21 mouse cellular contexts compared by ENCODE assay signal in the genomic region with DNA sequence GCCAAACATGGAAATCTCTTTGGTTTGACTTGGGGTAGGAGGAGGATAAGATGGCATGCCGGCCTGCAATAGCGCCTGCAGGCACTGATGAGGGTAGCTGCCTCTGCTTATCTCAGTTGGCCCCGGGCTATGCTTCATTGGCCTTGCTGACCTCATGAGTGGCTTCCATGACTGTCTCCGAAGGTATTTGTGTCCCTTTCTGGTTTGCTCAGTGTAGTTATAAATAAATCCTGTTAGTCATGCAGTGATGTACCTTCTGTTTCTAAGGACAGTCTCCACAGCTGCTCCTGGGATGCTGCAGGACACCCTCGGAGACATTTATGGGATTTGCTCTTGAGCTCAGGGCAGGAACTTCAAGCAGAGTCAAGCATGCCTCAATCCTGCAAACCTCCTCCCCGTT.
DNase-seq lines count a peak whose midpoint lies in the region; ATAC-seq lines count a peak whose summit lies in the region.
"Had no signal": no experiment of that assay in that cellular context is flagged by ENCODE, and none has a peak within 500 bp of the region (broad histone marks: within the 10 kb centered on the region; RNA-seq: fewer than 3 reads in every experiment).

No protein-coding gene starts in this region.

- no peaks in the 10 kb centered on the region for H3K36me3 ChIP-seq in megakaryocyte, embryonic 14.5 days (replicated peaks; ENCODE audit: low read length)
- H3K36me3 ChIP-seq: embryonic facial prominence, embryonic 13.5 days; heart, embryonic 10.5 days; heart, embryonic 15.5 days; hindbrain, embryonic 13.5 days had no signal

- peaks cover 85% of the 10 kb centered on the region for H3K9me3 ChIP-seq in megakaryocyte, embryonic 14.5 days
- H3K9me3 ChIP-seq: embryonic facial prominence, embryonic 13.5 days; forebrain, embryonic 12.5 days; heart, embryonic 10.5 days; heart, embryonic 15.5 days; hindbrain, embryonic 13.5 days had no signal

- no peaks in the 10 kb centered on the region for H3K27me3 ChIP-seq in megakaryocyte, embryonic 14.5 days (replicated peaks)
- H3K27me3 ChIP-seq: embryonic facial prominence, embryonic 13.5 days; forebrain, embryonic 12.5 days; heart, embryonic 15.5 days; hindbrain, embryonic 13.5 days had no signal

- H3K4me3 ChIP-seq in megakaryocyte, embryonic 14.5 days (replicated peaks), result peak overlapping the region; percentile 1
- H3K4me3 ChIP-seq: embryonic facial prominence, embryonic 13.5 days; forebrain, embryonic 12.5 days; heart, embryonic 10.5 days; heart, embryonic 15.5 days; hindbrain, embryonic 13.5 days had no signal

- peak; percentile 65 for DNase-seq in adrenal gland, adult 2 months
- DNase-seq in adrenal gland, adult 18-20 months (ENCODE audit: low spot score in 2 of 2), result no peak
- peak; percentile 14 for DNase-seq in adrenal gland, postnatal 25 days
- DNase-seq in lung, postnatal 4 days, result no peak
- DNase-seq in layer of hippocampus, postnatal 14 days (ENCODE audit: low spot score in 2 of 2), result no peak
- no peak for DNase-seq in spleen, postnatal 14 days (ENCODE audit: low spot score in 2 of 2)
- DNase-seq: cerebellum, adult 18-20 months; cerebellum, adult 9-11 months; cerebellum, postnatal 36 days; forebrain, postnatal 0 days; gastrocnemius, postnatal 10 days; heart, postnatal 14 days; kidney, adult 11 months had no signal

- ATAC-seq in megakaryocyte, adult 5-6 weeks (ENCODE audit: poor library complexity, severe bottlenecking), result no peak
- ATAC-seq: forebrain, postnatal 0 days; hindbrain, postnatal 0 days had no signal

- no peaks in the 10 kb centered on the region for H3K4me1 ChIP-seq in megakaryocyte, embryonic 14.5 days
- H3K4me1 ChIP-seq: heart, embryonic 15.5 days had no signal

Comparison
In these comparisons a context has a peak if more than half of its experiments do, and no peak if none do; other contexts are left out.
1. DNase-seq: peak in adrenal gland, adult 2 months (single experiment) and adrenal gland, postnatal 25 days (single experiment); none in adrenal gland, adult 18-20 months (0 of 2), lung, postnatal 4 days (0 of 2), layer of hippocampus, postnatal 14 days (0 of 2) and spleen, postnatal 14 days (0 of 2).